Mouse (Mus musculus) brain, adult 2 months (tissue): ENCODE measurements around the gene Cox7a2l.

Experiments used
- DNase-seq: peaks from one replicate; pipeline ENCODE4 v3.0.0; 2011; ENCODE audit warnings: low read depth, low spot score

Cox7a2l gene

GRCm38 (mm10) chr17:83526624-83527532 is 9.7 kb upstream of the Cox7a2l start:
- peak; percentile 33 for DNase-seq

DNA sequence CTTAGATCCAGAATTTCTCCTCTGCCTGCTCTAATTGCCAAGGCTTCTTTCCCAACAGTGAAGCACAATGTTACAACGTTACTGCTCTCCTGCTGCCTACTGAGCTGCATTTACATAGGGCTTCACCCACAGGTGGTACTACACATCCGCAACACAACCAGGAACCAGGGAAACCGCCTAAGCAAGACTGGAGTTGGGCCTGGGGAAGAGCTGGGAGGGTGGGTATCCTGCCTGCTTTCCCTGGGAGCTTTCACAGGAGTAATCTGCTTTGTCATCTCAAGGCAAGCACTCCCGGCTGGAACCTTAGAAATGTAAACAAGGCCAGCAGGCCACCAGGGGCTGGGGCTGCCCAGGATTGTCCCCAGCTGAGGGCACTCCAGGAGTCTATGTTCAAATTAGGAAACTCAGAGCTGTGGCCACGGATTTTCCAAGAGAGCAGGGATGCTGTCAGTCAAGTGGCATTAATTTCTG is 9.0 kb upstream of the Cox7a2l start:
- no peak for DNase-seq

DNA sequence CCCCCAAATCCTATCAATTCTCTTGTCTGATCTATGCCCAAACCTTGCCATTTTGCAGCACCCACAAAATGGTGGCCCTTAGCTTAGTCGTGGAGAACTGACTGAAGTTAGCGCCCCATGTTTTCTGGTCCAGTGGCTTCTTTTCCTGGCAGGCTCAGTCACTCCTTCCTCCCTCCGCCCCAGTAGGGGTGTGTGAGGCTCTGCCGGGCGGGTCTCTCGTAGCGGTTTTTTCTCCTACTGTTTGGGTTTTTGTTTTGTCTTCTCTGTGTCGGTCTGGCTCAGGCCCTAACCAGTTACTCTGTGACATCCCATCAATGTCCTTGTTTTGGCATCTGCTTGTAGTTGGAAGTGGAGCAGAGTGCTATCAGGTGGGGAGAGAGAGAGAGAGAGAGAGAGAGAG is 8.5 kb upstream of the Cox7a2l start:
- DNase-seq: no peak

DNA sequence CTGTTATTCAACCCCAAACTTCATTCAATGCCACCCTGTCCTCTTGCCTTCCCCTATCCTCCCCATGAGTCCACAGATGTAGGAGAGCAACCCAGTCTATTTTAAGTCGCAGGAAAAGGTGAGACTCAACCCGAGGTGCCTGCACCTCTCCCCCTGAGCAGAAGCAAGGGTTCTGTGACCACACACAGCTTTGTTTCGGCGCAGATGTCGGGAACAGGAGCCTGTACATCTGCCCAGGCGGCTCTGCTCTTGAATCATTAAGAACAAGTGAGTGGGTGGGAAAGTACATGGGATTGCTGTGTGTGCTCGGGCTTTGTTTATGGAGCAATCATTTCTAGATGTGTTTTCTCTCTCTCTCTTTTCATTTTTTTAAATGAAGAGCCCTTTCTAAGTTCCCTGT is 7.6 kb upstream of the Cox7a2l start:
- peak; percentile 30 for DNase-seq

DNA sequence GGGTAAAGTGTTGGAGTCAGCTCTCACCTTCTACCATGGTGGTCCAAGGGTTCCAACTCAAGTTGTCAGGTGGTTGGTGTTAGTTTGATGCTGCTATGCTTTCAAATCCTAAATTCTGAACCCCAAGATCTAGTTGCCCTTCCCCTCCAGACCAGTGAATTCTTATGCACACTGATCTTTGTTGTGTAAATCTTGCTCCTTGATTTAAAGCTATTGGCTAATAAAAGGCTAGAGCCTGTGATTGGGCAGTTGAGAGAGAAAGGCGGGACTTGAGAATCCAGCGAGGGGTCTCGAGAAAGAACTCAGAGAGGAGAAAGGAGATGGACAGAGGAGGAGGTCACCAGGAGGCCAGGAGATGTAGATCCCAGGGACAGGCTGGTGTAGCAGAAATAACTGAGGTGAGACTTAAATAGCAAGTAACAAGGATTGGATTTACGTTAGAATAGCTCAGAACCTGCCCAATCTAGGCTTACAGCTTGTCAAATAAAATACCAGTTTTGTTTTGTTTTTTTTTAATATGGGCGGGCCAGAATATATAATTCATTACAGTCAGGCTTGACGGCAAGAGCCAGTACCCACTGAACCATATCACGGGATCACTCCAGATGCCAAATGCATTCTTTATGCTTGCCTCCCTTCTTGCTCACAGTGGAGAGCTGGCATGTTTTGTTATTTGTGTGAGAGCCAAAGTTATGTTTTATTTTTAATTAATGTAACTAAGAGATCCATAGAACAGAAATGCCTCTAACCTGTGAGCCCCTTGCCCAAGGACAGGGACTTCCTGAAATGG is 5.7 kb upstream of the Cox7a2l start:
- DNase-seq: no peak

DNA sequence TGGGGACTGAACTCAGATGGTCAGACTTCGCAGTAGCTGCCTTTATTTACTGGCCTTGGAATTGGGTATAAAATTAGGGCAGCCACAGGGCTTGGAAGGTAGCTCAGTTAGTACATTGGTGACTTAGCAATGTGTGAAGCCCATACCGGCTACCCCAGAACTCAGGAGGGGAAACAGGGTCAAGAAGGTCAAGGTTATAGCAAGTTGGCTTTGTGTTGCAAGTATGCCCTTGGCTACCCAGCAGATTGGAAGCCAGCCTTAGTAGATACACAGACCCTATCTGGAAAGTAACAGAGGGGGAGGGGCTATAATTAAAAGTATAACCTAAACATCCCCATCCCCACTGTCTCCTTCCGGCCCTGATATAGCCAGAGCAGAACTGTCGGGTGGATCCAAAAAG is 4.8 kb upstream of the Cox7a2l start:
- DNase-seq: no peak

- peak; percentile 98 for DNase-seq
Observed at GRCm38 (mm10) chr17:83514213-83514701, 2.9 kb downstream of the Cox7a2l start.

GRCm38 (mm10) chr17:83513655-83514212 is 3.4 kb downstream of the Cox7a2l start:
- no peak for DNase-seq

DNA sequence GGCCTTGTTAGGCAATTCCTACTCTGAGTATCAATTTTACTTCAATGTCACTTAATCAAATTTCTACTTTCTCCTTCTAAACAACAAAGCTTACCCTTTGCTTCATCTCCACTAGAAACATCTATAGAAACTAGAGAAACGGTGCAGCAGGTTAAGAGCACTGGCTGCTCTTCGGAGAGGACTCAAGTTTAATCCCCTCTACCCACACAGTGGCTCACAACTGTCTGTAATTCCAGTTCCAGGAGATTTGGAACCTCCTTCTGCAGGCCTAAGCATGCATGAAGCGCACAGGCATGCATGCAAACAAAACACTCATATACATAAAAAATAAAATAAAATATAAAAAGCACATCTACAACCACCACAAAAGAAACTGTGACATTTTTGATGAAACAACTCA is 5.0 kb downstream of the Cox7a2l start:
- no peak for DNase-seq

DNA sequence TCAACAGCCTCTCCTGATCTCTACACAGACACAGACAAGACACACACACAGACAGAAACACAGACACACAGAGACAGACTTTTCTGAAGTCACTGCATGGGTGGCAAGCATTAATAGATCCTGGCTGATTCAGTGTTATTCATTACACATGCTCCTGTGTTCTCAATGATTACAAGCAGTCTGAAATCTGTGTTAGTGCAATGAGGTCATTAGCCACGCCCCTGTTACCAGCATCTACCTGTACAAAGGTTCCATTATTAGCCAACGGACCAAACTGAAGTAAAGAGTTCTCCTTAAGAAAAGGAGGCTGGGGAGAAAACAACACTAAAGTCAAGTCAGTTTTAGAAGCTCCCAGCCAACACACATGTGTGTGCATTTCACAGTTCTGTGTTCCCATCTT is 13.4 kb downstream of the Cox7a2l start:
- DNase-seq: no peak

GRCm38 (mm10) chr17:83499692-83500091 is 17.4 kb downstream of the Cox7a2l start:
- no peak for DNase-seq

GRCm38 (mm10) chr17:83498889-83499288 is 18.2 kb downstream of the Cox7a2l start:
- DNase-seq: no peak

DNA sequence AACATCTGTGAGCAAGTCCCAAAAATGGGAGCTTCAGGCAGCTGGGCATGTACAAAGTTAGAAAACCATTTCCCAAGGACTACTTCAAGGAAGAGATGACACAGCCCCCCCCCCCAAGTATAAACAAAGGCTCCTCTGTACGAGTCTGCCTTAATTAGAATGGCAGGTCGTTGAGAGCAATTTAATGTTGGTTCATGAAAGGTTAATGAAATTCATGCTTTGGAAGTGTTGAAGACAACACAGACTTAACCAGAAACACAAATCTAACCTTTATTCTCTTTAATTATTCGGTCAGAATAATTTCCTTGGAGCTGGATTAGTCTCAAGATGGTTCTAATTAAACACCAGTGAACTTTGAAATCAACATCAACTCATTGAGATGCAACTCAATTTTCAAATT is 29.4 kb downstream of the Cox7a2l start:
- no peak for DNase-seq

DNA sequence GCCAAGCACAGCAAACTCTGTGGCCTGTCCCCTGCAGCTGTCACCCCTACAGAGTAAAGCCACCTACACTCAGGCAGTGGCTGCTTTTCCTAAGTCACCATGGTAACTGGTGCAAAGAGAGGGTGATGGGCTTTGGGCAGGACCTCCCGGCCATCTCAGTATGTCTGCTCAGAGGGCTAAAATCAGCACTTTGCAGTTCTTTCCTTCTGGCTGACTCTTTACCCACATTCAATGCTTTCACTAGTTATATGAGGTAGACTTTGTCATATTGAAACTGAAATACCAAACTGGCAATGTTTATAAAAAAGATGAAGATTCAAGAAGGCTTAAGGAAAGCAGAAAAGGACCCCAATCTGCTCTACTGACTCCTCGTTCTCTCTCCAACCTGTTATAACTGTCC is 33.3 kb downstream of the Cox7a2l start:
- no peak for DNase-seq

GRCm38 (mm10) chr17:83482817-83483536 is 34.2 kb downstream of the Cox7a2l start:
- DNase-seq: no peak

GRCm38 (mm10) chr17:83481551-83481950 is 35.6 kb downstream of the Cox7a2l start:
- peak; percentile 33 for DNase-seq

DNA sequence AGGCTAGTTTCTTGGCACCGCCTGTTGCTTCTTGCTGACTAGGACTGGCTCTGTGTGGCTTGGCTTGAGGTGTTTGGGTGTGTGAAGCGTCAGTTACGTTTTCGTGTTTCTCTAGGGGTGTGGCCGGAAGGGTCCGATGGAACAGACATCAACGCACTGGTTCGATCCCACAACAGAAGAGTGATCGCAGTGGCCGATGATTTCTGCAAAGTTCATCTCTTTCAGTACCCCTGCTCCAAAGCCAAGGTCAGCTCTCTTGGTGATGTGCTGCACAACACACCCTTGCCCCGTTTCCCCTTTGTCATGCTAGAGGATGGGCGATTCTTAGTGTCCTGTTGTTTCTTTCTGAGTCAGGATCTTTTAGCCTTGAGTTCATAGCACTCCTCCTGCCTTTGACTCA is 40.0 kb downstream of the Cox7a2l start:
- no peak for DNase-seq

DNA sequence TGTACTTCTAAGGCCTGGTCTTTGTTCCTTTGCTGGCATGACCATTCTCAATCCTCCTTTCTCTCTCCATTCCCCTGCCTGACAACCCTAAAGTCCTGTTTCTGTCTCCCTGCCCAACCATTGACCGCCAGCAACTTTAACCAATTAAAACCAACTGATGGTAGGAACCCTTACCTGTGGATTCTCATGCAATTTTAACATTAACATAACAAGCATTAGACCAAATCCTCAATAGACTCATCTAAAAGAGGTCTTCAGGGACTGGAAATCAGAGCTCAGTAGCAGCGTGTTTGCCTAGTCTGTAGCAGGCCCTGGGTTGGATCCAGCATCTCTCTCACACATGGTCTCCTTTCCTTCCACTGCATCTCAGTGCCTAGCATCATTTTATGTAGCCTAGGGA is 47.5 kb downstream of the Cox7a2l start:
- DNase-seq: no peak

DNA sequence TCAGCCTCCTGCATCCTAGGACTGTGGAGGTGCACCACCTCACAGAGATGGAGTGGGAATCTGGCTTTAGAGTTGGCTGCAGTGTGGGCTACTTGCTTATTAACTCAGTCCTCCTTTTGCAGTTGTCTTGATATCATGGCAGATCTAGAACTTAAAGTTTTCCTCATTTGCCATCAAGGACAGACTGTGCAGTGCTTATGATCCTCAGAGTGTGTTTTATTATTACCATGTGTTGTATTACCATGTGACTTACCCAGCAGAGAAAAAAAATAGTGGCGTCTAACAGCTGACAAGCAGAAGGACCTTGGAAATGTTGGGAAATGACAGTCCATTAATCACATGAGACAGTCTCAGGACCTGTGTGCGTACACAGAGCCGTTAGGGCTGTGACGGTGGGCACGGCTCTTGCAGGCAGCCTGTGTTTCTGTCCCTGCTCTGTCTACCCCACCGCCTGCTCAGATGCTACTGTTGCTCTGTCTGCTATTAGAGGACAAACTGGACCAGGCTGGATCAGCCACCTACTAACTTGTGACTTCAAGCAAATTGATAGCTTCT is 50.4 kb downstream of the Cox7a2l start:
- no peak for DNase-seq

- DNase-seq: no peak
Observed at GRCm38 (mm10) chr17:83465969-83466368, 51.2 kb downstream of the Cox7a2l start.

GRCm38 (mm10) chr17:83457271-83457670 is 59.9 kb downstream of the Cox7a2l start:
- DNase-seq: no peak
